In genomic region chr15:79808114-79808513, GRCm38 (mm10) we compare ENCODE assay signal across 10 mouse cellular contexts. TPM values are rescaled to one million over a fixed set of nuclear protein-coding genes. Genes with fewer than 3 reads are reported as not detected.
DNase-seq lines count a peak whose midpoint lies in the region; ATAC-seq and TF ChIP-seq lines count a peak whose summit lies in the region.
"Had no signal": no experiment of that assay in that cellular context is flagged by ENCODE, and none has a peak within 500 bp of the region (broad histone marks: within the 10 kb centered on the region; RNA-seq: fewer than 3 reads in every experiment).

No protein-coding gene starts in this region.

- H3K79me2 ChIP-seq in myocyte (ENCODE audit: control insufficient read depth, insufficient read depth), result no peaks in the 10 kb centered on the region

- H3K36me3 ChIP-seq in embryonic facial prominence, embryonic 11.5 days (replicated peaks; ENCODE audit: control insufficient read depth, insufficient read depth, low read depth, low read length), result no peaks in the 10 kb centered on the region
- no peaks in the 10 kb centered on the region for H3K36me3 ChIP-seq in myocyte (ENCODE audit: control insufficient read depth, insufficient read depth)
- H3K36me3 ChIP-seq: G1E; liver, embryonic 15.5 days had no signal

- H3K9ac ChIP-seq in embryonic facial prominence, embryonic 11.5 days (replicated peaks; ENCODE audit: low read length), result no peak overlapping the region
- H3K9ac ChIP-seq: liver, embryonic 15.5 days had no signal

- H3ac ChIP-seq in myocyte (ENCODE audit: control insufficient read depth, insufficient read length), result no peak overlapping the region

- H3K27me3 ChIP-seq in embryonic facial prominence, embryonic 11.5 days (ENCODE audit: control insufficient read depth, insufficient read depth, low read length), result peaks cover 35% of the 10 kb centered on the region
- H3K27me3 ChIP-seq in myocyte (ENCODE audit: control insufficient read depth, insufficient read depth, insufficient read length), result peaks cover 4% of the 10 kb centered on the region

- 32% methylated on average over 5 of the region's 5 CpGs for WGBS in embryonic facial prominence, embryonic 11.5 days

- H3K9me3 ChIP-seq in embryonic facial prominence, embryonic 11.5 days (replicated peaks; ENCODE audit: control insufficient read depth, low read length), result no peaks in the 10 kb centered on the region
- H3K9me3 ChIP-seq: liver, embryonic 15.5 days had no signal

- no peak for TF ChIP-seq POLR2A in myocyte (IDR thresholded peaks at IDR 0.05; ENCODE audit: insufficient read length, low read depth)

- no peak for ATAC-seq in embryonic facial prominence, embryonic 11.5 days (replicated peaks; ENCODE audit: insufficient number of reproducible peaks, low FRiP score, low TSS enrichment, low read depth)

- peaks cover 3% of the 10 kb centered on the region; the same call in 1 of the 2 replicates for H3K4me1 ChIP-seq in embryonic facial prominence, embryonic 11.5 days (ENCODE audit: control insufficient read depth, insufficient read depth, low read length)

- intact Hi-C loops in left cerebral cortex, postnatal 4 days (cut with DNase I), result no loop called here

- H3K27ac ChIP-seq in embryonic facial prominence, embryonic 11.5 days (replicated peaks; ENCODE audit: low read depth, low read length), result no peak overlapping the region
- H3K27ac ChIP-seq: liver, embryonic 15.5 days had no signal

- no peak overlapping the region for H3K4me2 ChIP-seq in embryonic facial prominence, embryonic 11.5 days (ENCODE audit: low read depth, low read length)
- peak overlapping the region; percentile 45 for H3K4me2 ChIP-seq in myocyte (ENCODE audit: low read depth)
- H3K4me2 ChIP-seq: liver, embryonic 15.5 days had no signal

- peak; percentile 66 for DNase-seq in adrenal gland, postnatal 10 days
- no peak for DNase-seq in adrenal gland, adult 8-10 months
- peak; percentile 64 for DNase-seq in left cerebral cortex, postnatal 4 days
- no peak for DNase-seq in left cerebral cortex, adult 8-10 months (ENCODE audit: low spot score in 2 of 2)
- DNase-seq in ES-CJ7 (ENCODE audit: low read depth, low spot score), result peak; percentile 74
- peak; percentile 70 for DNase-seq in embryonic facial prominence, embryonic 11.5 days (ENCODE audit: low spot score)
- no peak for DNase-seq in yolk sac, embryonic 10.5 days (ENCODE audit: low spot score)

- no peak overlapping the region for H3K4me3 ChIP-seq in embryonic facial prominence, embryonic 11.5 days (ENCODE audit: low read depth, low read length)
- H3K4me3 ChIP-seq in myocyte, result no peak overlapping the region
- H3K4me3 ChIP-seq: liver, embryonic 15.5 days had no signal

TF ChIP-seq in myocyte, 11 proteins besides CTCF, POLR2A, EP300 and RAD21:
- no peak for TF ChIP-seq MYOD1 (IDR thresholded peaks at IDR 0.05; ENCODE audit: control insufficient read depth in 1 of 3, insufficient read length in 2 of 3, low read depth in 2 of 3)
- TF ChIP-seq MYOG (IDR thresholded peaks at IDR 0.05; ENCODE audit: control insufficient read depth in 1 of 3, insufficient read depth in 1 of 3, insufficient read length in 2 of 3, low read depth in 2 of 3), result no peak
- TF ChIP-seq TCF3 (IDR thresholded peaks at IDR 0.05; ENCODE audit: insufficient read length, low read depth), result no peak
- TF ChIP-seq E2F4 (IDR thresholded peaks at IDR 0.05; ENCODE audit: insufficient read depth), result no peak
- TF ChIP-seq POLR2AphosphoS2 (IDR thresholded peaks at IDR 0.05; ENCODE audit: insufficient read length, low read depth), result no peak
- TF ChIP-seq TCF12 (IDR thresholded peaks at IDR 0.05; ENCODE audit: insufficient read depth, poor library complexity, severe bottlenecking), result no peak
- TF ChIP-seq CEBPB (IDR thresholded peaks at IDR 0.05; ENCODE audit: insufficient read depth, poor library complexity, severe bottlenecking), result no peak
- TF ChIP-seq USF1 (IDR thresholded peaks at IDR 0.05; ENCODE audit: low read depth), result no peak
- TF ChIP-seq SRF (IDR thresholded peaks at IDR 0.05; ENCODE audit: control insufficient read depth, insufficient read length, low read depth), result no peak
- TF ChIP-seq REST (IDR thresholded peaks at IDR 0.05; ENCODE audit: insufficient read depth, insufficient read length), result no peak
- TF ChIP-seq MAX (IDR thresholded peaks at IDR 0.05; ENCODE audit: low read depth), result no peak

RNA-seq across cellular contexts. Expression of gene Nptxr, which starts 3.5 kb away (rescaled TPM):
- total RNA-seq in adrenal gland, postnatal 10 days (2021), result 1 to 10 TPM; 8.2 to 9.5 TPM
- 10 to 100 TPM in 2 of 4 experiments, 1 to 10 TPM in 2; 6.4 to 11.9 (median 9.4) TPM for total RNA-seq in adrenal gland, adult 8-10 months (2022)
- total RNA-seq in left cerebral cortex, postnatal 4 days (2021), result 100 to 1,000 TPM; 240 to 277 TPM
- 100 to 1,000 TPM; 506 to 553 (median 527) TPM for total RNA-seq in left cerebral cortex, adult 8-10 months (2022)
- polyA plus RNA-seq in embryonic facial prominence, embryonic 11.5 days (2014; fragmentation: Nextera tagmentation; extraction: Ambion mirVana), result 0.77 and 1.1 TPM in 2 replicates
- polyA plus RNA-seq in myocyte (2012; fragmentation: generic; extraction: Trizol), result 14.3 TPM

RNA-seq across cellular contexts. Expression of gene Npcd, which starts 25.9 kb away (rescaled TPM):
- total RNA-seq in adrenal gland, postnatal 10 days (2021), result 1 to 10 TPM; 1.2 to 1.7 TPM
- 1 to 10 TPM in 3 of 4 experiments, not detected in 1; 1.1 to 2.4 (median 1.6) TPM for total RNA-seq in adrenal gland, adult 8-10 months (2022)
- 10 to 100 TPM in 1 of 2 experiments, 1 to 10 TPM in 1; 6.6 to 14.9 TPM for total RNA-seq in left cerebral cortex, postnatal 4 days (2021)
- total RNA-seq in left cerebral cortex, adult 8-10 months (2022), result 10 to 100 TPM; 14.8 to 25.9 (median 19.3) TPM
- polyA plus RNA-seq in embryonic facial prominence, embryonic 11.5 days (2014; fragmentation: Nextera tagmentation; extraction: Ambion mirVana), result 0.56 TPM in 1 of 2 replicates, not detected in the other
- 3.2 TPM for polyA plus RNA-seq in myocyte (2012; fragmentation: generic; extraction: Trizol)
- total RNA-seq: G1E had no signal
- polyA plus RNA-seq: G1E; liver, embryonic 15.5 days had no signal

RNA-seq across cellular contexts. Expression of gene Cbx6, which starts 26.4 kb away (rescaled TPM):
- total RNA-seq in adrenal gland, postnatal 10 days (2021), result 10 to 100 TPM; 58.8 to 68.4 TPM
- 10 to 100 TPM; 55.0 to 88.9 (median 65.5) TPM for total RNA-seq in adrenal gland, adult 8-10 months (2022)
- 100 to 1,000 TPM; 105 to 125 TPM for total RNA-seq in left cerebral cortex, postnatal 4 days (2021)
- total RNA-seq in left cerebral cortex, adult 8-10 months (2022), result 100 to 1,000 TPM; 293 to 319 (median 310) TPM
- polyA plus RNA-seq in embryonic facial prominence, embryonic 11.5 days (2014; fragmentation: Nextera tagmentation; extraction: Ambion mirVana), result 8.3 and 12.1 TPM in 2 replicates
- 26.1 TPM for polyA plus RNA-seq in myocyte (2012; fragmentation: generic; extraction: Trizol)

RNA-seq across cellular contexts. Expression of gene Dnal4, which starts 30.5 kb away (rescaled TPM):
- total RNA-seq in adrenal gland, postnatal 10 days (2021), result 10 to 100 TPM; 16.1 to 19.5 TPM
- 10 to 100 TPM; 22.0 to 27.1 (median 23.5) TPM for total RNA-seq in adrenal gland, adult 8-10 months (2022)
- total RNA-seq in left cerebral cortex, postnatal 4 days (2021), result 10 to 100 TPM; 30.4 to 34.4 TPM
- total RNA-seq in left cerebral cortex, adult 8-10 months (2022), result 10 to 100 TPM; 49.3 to 56.8 (median 52.9) TPM
- polyA plus RNA-seq in embryonic facial prominence, embryonic 11.5 days (2014; fragmentation: Nextera tagmentation; extraction: Ambion mirVana), result 61.6 and 64.2 TPM in 2 replicates
- 66.8 TPM for polyA plus RNA-seq in myocyte (2012; fragmentation: generic; extraction: Trizol)

Comparison
In these comparisons a context has a peak if more than half of its experiments do, and no peak if none do; other contexts are left out.
1. DNase-seq: peak in adrenal gland, postnatal 10 days (single experiment), left cerebral cortex, postnatal 4 days (single experiment), ES-CJ7 (single experiment) and embryonic facial prominence, embryonic 11.5 days (single experiment); none in adrenal gland, adult 8-10 months (single experiment), left cerebral cortex, adult 8-10 months (0 of 2) and yolk sac, embryonic 10.5 days (single experiment).
2. RNA of gene Nptxr, which starts 3.5 kb away (total RNA-seq): 506 to 553 TPM in left cerebral cortex, adult 8-10 months and 240 to 277 TPM in left cerebral cortex, postnatal 4 days; 6.4 to 11.9 TPM in adrenal gland, adult 8-10 months and 8.2 to 9.5 TPM in adrenal gland, postnatal 10 days; every median in the first group is over 10 times any median in the second.